Mouse (Mus musculus): Measurements from ENCODE around the gene Cyth2.

DNA sequence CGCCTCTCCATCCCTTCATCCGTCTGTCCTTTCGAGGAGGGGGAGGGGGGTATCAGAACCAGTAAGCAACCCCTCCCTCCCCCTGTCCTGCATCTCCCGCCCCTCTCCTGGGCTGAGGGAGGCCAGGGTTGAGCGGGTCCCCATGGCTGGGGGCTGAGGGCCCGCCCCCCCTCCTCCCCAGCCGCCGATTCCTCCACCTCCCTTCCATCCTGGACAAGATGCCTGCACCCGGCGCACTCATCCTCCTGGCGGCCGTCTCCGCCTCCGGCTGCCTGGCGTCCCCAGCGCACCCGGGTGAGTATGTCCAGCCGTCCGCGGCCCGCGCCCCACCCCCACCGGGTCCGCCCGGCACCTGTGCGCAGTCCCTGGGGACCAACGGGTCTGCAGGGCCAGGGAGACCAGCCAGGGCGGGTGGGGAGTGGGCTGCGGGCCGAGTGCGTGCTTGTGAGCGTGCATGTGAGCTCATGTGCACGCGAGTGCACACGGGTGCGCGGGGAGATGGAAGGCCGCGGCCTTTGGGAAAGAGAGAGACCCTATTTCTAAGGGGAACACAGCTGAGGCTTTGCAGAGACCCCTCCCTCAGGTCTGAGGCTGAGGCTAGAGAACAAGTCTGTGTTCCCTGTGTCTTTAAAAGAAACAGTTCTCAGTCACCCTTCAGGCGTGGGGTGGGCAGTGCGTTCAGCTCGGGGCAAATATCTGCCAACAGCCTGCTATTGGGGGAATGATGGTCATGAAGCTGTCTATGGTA lies 28.8 kb downstream of the Cyth2 start:
- TF ChIP-seq GATA1 (IDR thresholded peaks at IDR 0.05; ENCODE audit: borderline replicate concordance, low read length): no peak
- TF ChIP-seq CTCF (IDR thresholded peaks at IDR 0.05; ENCODE audit: low read depth, low read length): no peak
